Mouse (Mus musculus) thymus, postnatal 14 days (tissue): ENCODE results near the gene Rhbdl1.

Source experiments
- DNase-seq: peaks from one replicate; pipeline ENCODE4 v3.0.0; 2021

Rhbdl1 gene

DNA sequence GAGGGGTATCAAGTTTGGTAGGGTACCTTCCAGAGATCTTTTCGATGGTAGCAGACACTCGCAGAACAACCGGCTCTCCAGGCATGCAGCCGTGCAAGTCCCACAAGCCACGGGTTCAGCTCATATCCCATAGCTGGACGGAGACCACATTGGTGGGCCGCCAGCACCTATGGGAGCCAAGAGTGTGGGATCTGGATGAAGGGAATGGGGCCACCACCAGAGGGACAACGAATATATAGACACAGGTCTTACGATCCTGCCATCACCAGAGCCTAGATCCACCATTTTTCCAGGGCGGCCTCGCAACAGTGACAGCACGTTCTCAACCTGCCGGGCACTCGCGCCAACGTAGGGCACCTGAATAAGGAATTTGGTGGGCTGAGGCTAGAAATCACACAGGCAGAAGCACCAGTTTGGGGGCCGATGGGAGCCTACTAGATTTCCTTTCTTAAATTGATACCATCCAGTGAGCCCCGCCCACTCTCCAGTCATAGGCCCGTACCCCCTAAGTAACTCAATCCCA is 45.7 kb downstream of the Rhbdl1 start:
- DNase-seq, result no peak

DNA sequence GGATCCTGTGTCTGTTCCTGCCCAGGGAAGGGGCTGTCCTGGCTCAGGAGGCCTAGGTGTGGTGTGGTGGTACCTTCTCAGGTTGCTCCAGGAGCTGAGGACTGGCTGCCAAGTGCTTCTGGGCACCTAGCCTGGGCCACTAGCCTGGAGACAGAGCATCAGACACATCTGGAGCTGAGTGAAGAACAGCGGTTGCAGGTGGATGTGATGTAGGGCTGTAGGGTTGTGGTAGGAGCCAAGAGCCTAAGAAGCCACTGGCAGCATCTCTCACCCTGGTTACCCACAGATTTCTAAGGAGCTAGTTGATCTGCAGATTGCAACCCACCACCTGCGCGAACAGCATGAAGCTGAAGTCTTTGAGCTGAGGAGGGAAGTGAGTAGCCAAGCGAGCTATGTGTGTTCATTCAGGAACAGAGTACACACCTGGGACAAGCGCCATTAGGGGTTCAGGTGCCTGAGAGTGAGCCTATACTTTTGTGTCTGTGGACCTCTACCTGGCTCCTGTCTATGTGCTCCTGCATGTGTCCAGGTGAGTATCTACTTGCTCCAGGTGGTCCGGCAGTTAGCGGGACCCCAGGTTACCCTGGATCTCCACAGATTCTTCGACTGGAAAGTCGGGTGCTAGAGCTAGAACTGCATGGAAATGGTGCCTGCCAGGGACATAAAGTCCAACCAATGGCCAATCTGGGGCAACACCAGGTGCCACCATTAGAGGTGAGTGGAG is 50.2 kb downstream of the Rhbdl1 start:
- DNase-seq, result no peak

- DNase-seq, result no peak
These were observed 50.8 kb downstream of the Rhbdl1 start, which contains the start of gene Ccdc78 for GRCm38 (mm10) chr17:25786280-25786679. Ccdc78 (plus strand) TSS chr17:25786580.

DNA sequence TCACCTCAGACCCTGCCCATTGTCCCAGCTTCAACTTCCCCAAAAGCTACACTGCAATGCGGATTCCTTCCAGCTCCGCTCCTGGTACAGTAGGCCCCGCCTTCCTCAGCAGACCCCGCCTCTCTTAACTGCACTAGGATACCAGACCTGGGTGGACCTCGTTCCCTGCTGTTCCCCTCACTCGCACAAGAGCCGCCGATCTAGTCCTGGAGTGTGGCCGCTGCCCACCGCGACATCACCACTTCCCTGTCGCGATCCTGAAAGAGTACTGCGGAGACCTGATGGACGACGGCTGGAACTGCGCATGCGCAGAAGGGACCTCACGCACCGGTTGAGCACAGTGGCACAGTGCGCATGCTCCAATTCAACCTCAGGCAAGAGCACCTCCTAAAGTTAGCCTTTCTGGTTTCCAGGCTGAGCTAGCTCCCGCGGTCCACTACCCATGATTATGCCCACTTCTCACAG is 51.8 kb downstream of the Rhbdl1 start, which contains the start of gene Haghl:
Gene Haghl (minus strand): TSS at position 393 of the 465 bp plus-strand sequence.
- DNase-seq, result peak; percentile 95
